20 mouse cellular contexts compared by ENCODE assay signal in the genomic region with DNA sequence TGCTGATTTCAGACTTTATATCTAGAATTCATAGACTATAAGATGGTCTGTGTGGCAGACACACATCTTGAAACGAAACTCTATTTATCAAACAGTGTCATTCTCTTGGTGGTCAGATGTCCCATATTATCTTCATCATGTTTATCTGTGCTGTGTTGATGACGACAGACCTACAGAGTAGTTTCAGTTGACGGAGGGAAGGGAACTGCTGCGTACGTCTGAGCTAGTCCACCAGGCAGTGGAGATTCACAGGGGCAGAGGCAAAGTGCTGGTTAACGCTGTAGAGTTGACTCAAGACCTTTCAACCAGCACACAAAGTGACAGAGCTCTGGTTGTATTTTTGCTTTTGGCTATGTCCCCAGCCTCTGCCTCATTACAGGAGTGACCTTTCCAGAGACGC. TPM values are rescaled to one million over a fixed set of nuclear protein-coding genes. Genes with fewer than 3 reads are reported as not detected.
DNase-seq lines count a peak whose midpoint lies in the region; ATAC-seq lines count a peak whose summit lies in the region.
"Had no signal": no experiment of that assay in that cellular context is flagged by ENCODE, and none has a peak within 500 bp of the region (broad histone marks: within the 10 kb centered on the region; RNA-seq: fewer than 3 reads in every experiment).

No protein-coding gene starts in this region.

- ATAC-seq in megakaryocyte progenitor cell, adult 5-6 weeks (replicated peaks; ENCODE audit: poor library complexity), result 0 out of 2 replicates have a peak, but pooled peaks have one; percentile 20
- ATAC-seq in megakaryocyte-erythroid progenitor cell, adult 5-6 weeks (replicated peaks; ENCODE audit: low FRiP score, low TSS enrichment, poor library complexity, severe bottlenecking), result 0 out of 2 replicates have a peak, but pooled peaks have one; percentile 52
- ATAC-seq: activated CD4-positive, CD25-positive, alpha-beta regulatory T cell, adult 4 months; CD4-positive, CD25-positive, alpha-beta regulatory T cell, adult 4 months; Patski had no signal

- intact Hi-C loops in gastrocnemius, postnatal 36 days (cut with DNase I), result no loop called here

- peak; percentile 65 for DNase-seq in heart, adult 11 months
- DNase-seq in heart, adult 8-10 months (ENCODE audit: low spot score), result no peak
- no peak for DNase-seq in adrenal gland, postnatal 14 days
- DNase-seq in gastrocnemius, postnatal 36 days, result no peak
- DNase-seq: adrenal gland, adult 2 months; adrenal gland, adult 8-10 months; adrenal gland, postnatal 10 days; adrenal gland, postnatal 25 days; adrenal gland, postnatal 36 days; B cell, adult 2 months; cerebellum, adult 11 months; cerebellum, adult 11-12 months; cerebellum, adult 18-20 months; cerebellum, adult 2 months had no signal

RNA-seq across cellular contexts. Expression of gene Rpl22l1, which starts 10.4 kb away (rescaled TPM):
- 100 to 1,000 TPM in 1 of 4 experiments, 10 to 100 TPM in 3; 75.8 to 106 (median 85.5) TPM for total RNA-seq in heart, adult 8-10 months (2022)
- total RNA-seq in megakaryocyte progenitor cell, adult 5-6 weeks (2015), result 915 and 1,007 TPM in 2 replicates
- total RNA-seq in megakaryocyte progenitor cell, adult 5-6 weeks (2017), result 102 and 149 TPM in 2 replicates
- total RNA-seq in megakaryocyte-erythroid progenitor cell, adult 5-6 weeks (2014; fragmentation: Nextera tagmentation), result 1,279 and 1,311 TPM in 2 replicates
- total RNA-seq in megakaryocyte-erythroid progenitor cell, adult 5-6 weeks (2017), result 97.2 and 144 TPM in 2 replicates
- total RNA-seq in adrenal gland, postnatal 14 days (2021), result 186 and 218 TPM in 2 replicates
- 100 to 1,000 TPM; 130 to 152 TPM for total RNA-seq in gastrocnemius, postnatal 36 days (2021)

RNA-seq across cellular contexts. Expression of gene Eif5a2, which starts 13.8 kb away (rescaled TPM):
- 1 to 10 TPM in 3 of 4 experiments, under 1 TPM in 1; 0.87 to 1.4 (median 1.2) TPM for total RNA-seq in heart, adult 8-10 months (2022)
- 2.1 and 3.0 TPM in 2 replicates for total RNA-seq in megakaryocyte progenitor cell, adult 5-6 weeks (2015)
- 1.4 and 2.5 TPM in 2 replicates for total RNA-seq in megakaryocyte progenitor cell, adult 5-6 weeks (2017)
- total RNA-seq in megakaryocyte-erythroid progenitor cell, adult 5-6 weeks (2014; fragmentation: Nextera tagmentation), result 0.67 and 0.87 TPM in 2 replicates
- 0.38 and 1.2 TPM in 2 replicates for total RNA-seq in megakaryocyte-erythroid progenitor cell, adult 5-6 weeks (2017)
- 2.2 and 3.2 TPM in 2 replicates for total RNA-seq in adrenal gland, postnatal 14 days (2021)
- under 1 TPM; 0.64 to 0.72 TPM for total RNA-seq in gastrocnemius, postnatal 36 days (2021)
- total RNA-seq: CH12.LX had no signal
